Mouse (Mus musculus) monocyte, adult 5-6 weeks (primary cell): ENCODE data around the gene Sprr2j-ps. TPM values are rescaled to one million over a fixed set of nuclear protein-coding genes. Genes with fewer than 3 reads are reported as not detected.

ENCODE experiments used
- ATAC-seq: fragments of 153-309, 156-312 bp; replicated peaks from 2 replicates; pipeline ENCODE4 v1.8.0; 2017; ENCODE audit warnings: mild to moderate bottlenecking; ENCODE audit not compliant: low TSS enrichment, insufficient number of reproducible peaks, severe bottlenecking, poor library complexity, low FRiP score
- total RNA-seq: library from RNA; stranded (forward); fragments of 200-1000, 200-491, 200-594 nt; gene quantifications from 3 replicates; pipeline ENCODE4 v1.2.3, GENCODE M21; 2017

Sprr2j-ps gene
- total RNA-seq: not detected in 3 replicates

- no peak for ATAC-seq
These were observed at the start of gene Sprr2j-ps for GRCm38 (mm10) chr3:92417782-92418181. Gene Sprr2j-ps, plus strand, starts transcription at chr3:92418082.

GRCm38 (mm10) chr3:92373613-92374012 lies 44.3 kb upstream of the Sprr2j-ps start:
- ATAC-seq: no peak

GRCm38 (mm10) chr3:92385385-92385784 lies 32.5 kb upstream of the Sprr2j-ps start, which contains the start of gene Sprr2h:
Gene Sprr2h, plus strand, starts transcription at chr3:92385685.
- no peak for ATAC-seq

- no peak for ATAC-seq
These were observed 23.6 kb upstream of the Sprr2j-ps start for GRCm38 (mm10) chr3:92394301-92394700.

- no peak for ATAC-seq
These were observed 10.2 kb upstream of the Sprr2j-ps start, which contains the start of gene Sprr2i for GRCm38 (mm10) chr3:92407691-92408090. Gene Sprr2i, plus strand, starts transcription at chr3:92407991.

GRCm38 (mm10) chr3:92429323-92429722 lies 11.4 kb downstream of the Sprr2j-ps start, which contains the start of gene Gm9774:
Gene Gm9774, minus strand, starts transcription at chr3:92429423.
- no peak for ATAC-seq

- no peak for ATAC-seq
These were observed 14.4 kb downstream of the Sprr2j-ps start, which contains the start of gene Sprr2k for GRCm38 (mm10) chr3:92432282-92432681. Gene Sprr2k, plus strand, starts transcription at chr3:92432582.

- ATAC-seq: no peak
These were observed 20.8 kb downstream of the Sprr2j-ps start, which contains the start of gene Sprr1b for GRCm38 (mm10) chr3:92438689-92439088. Gene Sprr1b, minus strand, starts transcription at chr3:92438789.

GRCm38 (mm10) chr3:92440177-92440576 lies 22.3 kb downstream of the Sprr2j-ps start:
- ATAC-seq: no peak

- no peak for ATAC-seq
These were observed 37.3 kb downstream of the Sprr2j-ps start for GRCm38 (mm10) chr3:92455151-92455550.

GRCm38 (mm10) chr3:92458620-92459019 lies 40.7 kb downstream of the Sprr2j-ps start, which contains the start of gene Sprr3:
Gene Sprr3, minus strand, starts transcription at chr3:92458720.
- ATAC-seq: no peak

GRCm38 (mm10) chr3:92466576-92466975 lies 48.7 kb downstream of the Sprr2j-ps start:
- ATAC-seq: no peak

- ATAC-seq: no peak
These were observed 49.5 kb downstream of the Sprr2j-ps start for GRCm38 (mm10) chr3:92467424-92467823.

Other genes with a start within 250 kb of the Sprr2j-ps start
- not detected in 3 replicates for gene Sprr2a1, start 202.3 kb upstream of the Sprr2j-ps start, total RNA-seq
- gene Sprr2a2, start 202.2 kb upstream of the Sprr2j-ps start, total RNA-seq: not detected in 3 replicates
- not detected in 3 replicates for gene Sprr2a3, start 132.7 kb upstream of the Sprr2j-ps start, total RNA-seq
- not detected in 3 replicates for gene Sprr2b, start 101.5 kb upstream of the Sprr2j-ps start, total RNA-seq
- not detected in 3 replicates for gene Sprr2d, start 78.9 kb upstream of the Sprr2j-ps start, total RNA-seq
- gene Sprr2e, start 65.9 kb upstream of the Sprr2j-ps start, total RNA-seq: not detected in 3 replicates
- not detected in 3 replicates for gene Sprr2f, start 52.9 kb upstream of the Sprr2j-ps start, total RNA-seq
- not detected in 3 replicates for gene Sprr2h, start 32.4 kb upstream of the Sprr2j-ps start, total RNA-seq
- not detected in 3 replicates for gene Sprr2i, start 10.1 kb upstream of the Sprr2j-ps start, total RNA-seq
- gene Gm9774, start 11.3 kb downstream of the Sprr2j-ps start, total RNA-seq: 1.3 to 3.4 TPM (median 2.5 TPM) in 3 replicates
- gene Sprr2k, start 14.5 kb downstream of the Sprr2j-ps start, total RNA-seq: not detected in 3 replicates
- gene Sprr1b, start 20.7 kb downstream of the Sprr2j-ps start, total RNA-seq: not detected in 3 replicates
- not detected in 3 replicates for gene Sprr3, start 40.6 kb downstream of the Sprr2j-ps start, total RNA-seq
- not detected in 3 replicates for gene Sprr1a, start 67.8 kb downstream of the Sprr2j-ps start, total RNA-seq
- gene Sprr4, start 82.4 kb downstream of the Sprr2j-ps start, total RNA-seq: not detected in 3 replicates
- not detected in 3 replicates for gene 2310046K23Rik, start 116.4 kb downstream of the Sprr2j-ps start, total RNA-seq
- not detected in 3 replicates for gene Ivl, start 155.7 kb downstream of the Sprr2j-ps start, total RNA-seq
- gene Smcp, start 170.9 kb downstream of the Sprr2j-ps start, total RNA-seq: not detected in 3 replicates
- gene 2210017I01Rik, start 189.4 kb downstream of the Sprr2j-ps start, total RNA-seq: not detected in 3 replicates
- not detected in 3 replicates for gene Lce6a, start 203.6 kb downstream of the Sprr2j-ps start, total RNA-seq
- gene Lce1a1, start 230.2 kb downstream of the Sprr2j-ps start, total RNA-seq: not detected in 3 replicates
- gene Lce1b, start 238.8 kb downstream of the Sprr2j-ps start, total RNA-seq: not detected in 3 replicates